Mouse (Mus musculus) forebrain, embryonic 12.5 days (tissue): Measurements from ENCODE around the gene Fastkd2. TPM values are rescaled to one million over a fixed set of nuclear protein-coding genes. Genes with fewer than 3 reads are reported as not detected.

ENCODE experiments used
- ATAC-seq: fragments of 200-750 bp; cut with Nextera tagmentation; 2 replicates; pipeline ENCODE4 v1.8.0; 2017; ENCODE audit warnings: moderate TSS enrichment; ENCODE audit not compliant: low FRiP score
- H3K27ac ChIP-seq: fragments of 300-500 bp; sonication (generic); 2 replicates; pipeline ENCODE4 v1.5.1; 2016; ENCODE audit warnings: mild to moderate bottlenecking
- H3K27me3 ChIP-seq: fragments of 300-500 bp; sonication (generic); 2 replicates; pipeline ENCODE4 v1.6.1; 2016; ENCODE audit warnings: mild to moderate bottlenecking
- H3K36me3 ChIP-seq: fragments of 300-500 bp; sonication (generic); replicated peaks from 2 replicates; pipeline ENCODE4 v1.6.1; 2016; ENCODE audit warnings: mild to moderate bottlenecking
- H3K4me1 ChIP-seq: fragments of 300-500 bp; sonication (generic); 2 replicates; pipeline ENCODE4 v1.6.1; 2016
- H3K4me2 ChIP-seq: fragments of 300-500 bp; sonication (generic); 2 replicates; pipeline ENCODE4 v1.6.1; 2016; ENCODE audit warnings: mild to moderate bottlenecking, moderate library complexity
- H3K4me3 ChIP-seq: fragments of 300-500 bp; sonication (generic); replicated peaks from 2 replicates; pipeline ENCODE4 v1.5.1; 2016; ENCODE audit warnings: mild to moderate bottlenecking
- H3K9ac ChIP-seq: fragments of 300-500 bp; sonication (generic); 2 replicates; pipeline ENCODE4 v1.6.1; 2016; ENCODE audit warnings: mild to moderate bottlenecking
- H3K9me3 ChIP-seq: fragments of 300-500 bp; sonication (generic); 2 replicates; pipeline ENCODE4 v1.6.1; 2016
- WGBS: fragments of 180-500 bp; shearing (Covaris S2); methylation state at CpG from one replicate; pipeline ENCODE4 v1.1.7; 2016; 5-methylcytosine and 5-hydroxymethylcytosine counted together
- polyA plus RNA-seq: library from polyadenylated mRNA; unstranded; fragments of >200 nt; fragmentation: Nextera tagmentation; extraction: Ambion mirVana; gene quantifications from 2 replicates; pipeline ENCODE4 v1.2.1, GENCODE M21; 2016

The Fastkd2 gene
- polyA plus RNA-seq, 1 experiment from 2014 or later = 57.7 TPM

- Histone ChIP-seq H3K36me3 (no peaks in the 10 kb centered on the region), H3K9me3 (0 out of 2 replicates have a peak, but pooled peaks cover 4% of the 10 kb centered on the region), H3K9ac (no peak overlapping the region), H3K27ac (no peak overlapping the region), H3K27me3 (no peaks in the 10 kb centered on the region), H3K4me1 (peaks cover 14% of the 10 kb centered on the region), H3K4me3 (no peak overlapping the region), H3K4me2 (no peak overlapping the region)
- ATAC-seq = no peak
- 59% methylated on average over 7 of the region's 7 CpGs for WGBS
Measured at GRCm38 (mm10) chr1:63770309-63770708, 39.9 kb downstream of the Fastkd2 start.

- no peaks in the 10 kb centered on the region for H3K36me3 ChIP-seq
- no peak overlapping the region for H3K4me2 ChIP-seq
- no peak for ATAC-seq
- no peaks in the 10 kb centered on the region for H3K4me1 ChIP-seq
- no peaks in the 10 kb centered on the region for H3K27me3 ChIP-seq
- 0 out of 2 replicates have a peak, but pooled peaks cover 4% of the 10 kb centered on the region for H3K9me3 ChIP-seq
- H3K4me3 ChIP-seq = no peak overlapping the region
- no peak overlapping the region for H3K9ac ChIP-seq
- WGBS = 76% methylated on average over 1 of the region's 1 CpGs
- H3K27ac ChIP-seq = no peak overlapping the region
Measured at GRCm38 (mm10) chr1:63776396-63776795, 46.0 kb downstream of the Fastkd2 start.

DNA sequence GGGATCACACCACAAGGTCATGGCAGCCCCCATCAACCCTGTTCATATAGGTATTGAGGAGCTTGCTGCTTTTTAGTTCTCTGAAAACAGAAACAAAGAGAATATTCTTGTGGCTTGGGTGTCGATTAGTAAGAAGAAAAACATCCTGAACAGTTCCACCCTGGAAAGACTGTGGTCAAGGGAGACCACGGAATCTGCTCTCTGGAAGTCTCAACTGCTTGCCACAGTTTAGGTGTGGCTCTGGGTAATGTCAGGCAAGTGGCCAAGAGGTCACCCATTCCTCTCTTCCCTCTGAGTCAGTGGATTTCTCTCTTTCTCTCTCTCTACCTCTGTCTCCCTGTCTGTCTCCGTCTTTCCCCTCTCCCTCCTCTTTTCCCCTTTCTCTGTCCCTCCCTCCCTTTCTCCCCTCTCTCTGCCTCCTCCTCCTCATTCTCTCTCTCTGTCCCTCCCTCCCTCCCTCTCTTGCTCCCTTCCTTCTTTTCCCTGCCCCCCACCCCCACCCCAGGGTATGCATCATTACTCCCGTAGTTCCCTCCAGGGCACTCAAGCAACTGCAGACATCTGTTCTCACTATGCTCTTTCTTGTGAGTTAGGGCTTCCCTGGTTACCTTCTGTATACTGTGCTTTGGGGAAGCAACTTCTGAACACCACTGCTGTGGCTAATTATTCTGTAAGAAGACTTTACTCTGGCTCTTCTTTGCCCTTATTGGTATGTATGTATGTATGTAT is 46.7 kb downstream of the Fastkd2 start:
- 75% methylated on average over 4 of the region's 4 CpGs for WGBS
- Histone ChIP-seq H3K4me2 (no peak overlapping the region), H3K9ac (no peak overlapping the region), H3K27ac (no peak overlapping the region), H3K36me3 (no peaks in the 10 kb centered on the region), H3K4me3 (no peak overlapping the region), H3K4me1 (no peaks in the 10 kb centered on the region), H3K9me3 (0 out of 2 replicates have a peak, but pooled peaks cover 4% of the 10 kb centered on the region), H3K27me3 (no peaks in the 10 kb centered on the region)
- no peak for ATAC-seq

GRCm38 (mm10) chr1:63794326-63794725 is 63.9 kb downstream of the Fastkd2 start:
- Histone ChIP-seq H3K4me1 (no peaks in the 10 kb centered on the region), H3K9me3 (no peaks in the 10 kb centered on the region), H3K36me3 (no peaks in the 10 kb centered on the region), H3K4me2 (no peak overlapping the region), H3K9ac (no peak overlapping the region), H3K27ac (no peak overlapping the region), H3K27me3 (no peaks in the 10 kb centered on the region), H3K4me3 (no peak overlapping the region)
- ATAC-seq = no peak

Other genes with a start within 250 kb of the Fastkd2 start
- gene Gm39653, start 114.6 kb upstream of the Fastkd2 start, polyA plus RNA-seq = not detected in 2 replicates
- not detected in 2 replicates for gene Dytn, start 43.7 kb upstream of the Fastkd2 start, polyA plus RNA-seq
- 0.33 and 0.42 TPM in 2 replicates for gene Mdh1b, start 296 bp upstream of the Fastkd2 start, polyA plus RNA-seq
- gene 4933402D24Rik, start 38.7 kb downstream of the Fastkd2 start, polyA plus RNA-seq = 0.33 and 0.38 TPM in 2 replicates